Mouse (Mus musculus): ENCODE measurements around the gene Tfcp2l1.

Gene Tfcp2l1

DNA sequence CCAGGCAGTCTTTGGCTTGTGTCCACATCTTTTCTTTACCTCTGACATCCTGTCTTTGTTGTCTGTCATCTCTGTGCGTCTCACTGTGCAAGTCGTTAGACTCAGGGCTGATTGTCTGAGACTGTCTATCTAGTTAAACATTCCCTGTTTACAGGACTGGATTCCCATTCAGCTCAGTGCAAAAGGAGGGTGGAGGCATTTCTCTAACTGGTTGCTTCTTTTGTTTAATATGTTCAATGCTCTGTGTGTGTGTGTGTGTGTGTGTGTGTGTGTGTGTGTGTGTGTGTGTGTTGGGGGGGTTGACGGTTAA lies 23.0 kb downstream of the Tfcp2l1 start:
- in situ Hi-C loops (cut with MboI, MseI) = no loop called here

- in situ Hi-C loops (cut with MboI, MseI) = no loop called here
Observed at GRCm38 (mm10) chr1:118658716-118659115, 31.0 kb downstream of the Tfcp2l1 start.

DNA sequence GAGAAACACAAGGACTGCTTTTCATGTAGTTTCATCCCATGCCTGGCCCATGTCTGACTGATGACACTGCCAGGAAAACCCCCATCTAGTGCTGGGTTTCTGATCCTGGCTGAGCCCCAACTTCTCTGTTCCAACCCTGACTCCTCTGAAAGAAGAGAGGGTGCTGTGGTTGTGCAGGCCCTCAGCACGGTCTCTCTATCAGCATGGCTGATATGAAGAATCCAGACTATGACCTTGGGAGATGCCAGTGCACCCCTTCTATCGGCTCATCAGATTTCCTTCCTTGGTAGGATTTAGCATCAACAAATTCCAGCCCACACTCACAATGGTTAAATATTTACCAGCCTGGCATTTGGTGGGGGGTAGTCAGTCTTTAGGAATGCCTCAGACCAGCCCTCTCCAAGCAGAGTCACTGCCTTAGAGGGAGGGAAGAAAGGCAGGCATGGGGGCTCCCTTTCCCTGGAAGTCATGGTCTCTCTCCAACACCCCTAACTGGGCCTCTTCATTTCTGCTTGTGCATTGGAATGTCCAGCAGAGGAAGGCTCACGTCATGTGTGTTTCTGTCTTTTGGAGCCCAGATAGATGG lies 33.2 kb downstream of the Tfcp2l1 start:
- in situ Hi-C loops (cut with MboI, MseI) = no loop called here

DNA sequence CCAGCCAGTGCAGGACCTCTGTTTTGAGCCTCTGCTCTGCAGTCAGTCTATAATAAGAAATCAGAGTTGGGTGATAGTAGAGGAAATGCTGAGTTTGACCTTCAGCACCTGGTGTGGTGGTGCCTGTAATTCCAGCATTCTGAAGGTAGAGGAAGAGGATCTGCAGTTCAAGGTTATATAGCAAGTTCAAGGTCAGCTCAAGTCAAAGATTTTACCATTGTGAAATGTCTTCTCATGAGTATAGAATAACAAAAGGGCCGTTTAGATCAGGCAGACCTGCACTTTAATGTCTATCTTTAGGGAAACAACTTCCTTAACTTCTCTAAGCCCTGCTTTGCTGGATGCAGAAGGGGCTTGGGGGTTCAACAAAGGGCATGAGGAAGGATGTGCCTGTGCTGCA lies 35.3 kb downstream of the Tfcp2l1 start:
- in situ Hi-C loops (cut with MboI, MseI) = no loop called here

- in situ Hi-C loops (cut with MboI, MseI) = no loop called here
Observed at GRCm38 (mm10) chr1:118667536-118667935, 39.8 kb downstream of the Tfcp2l1 start.

DNA sequence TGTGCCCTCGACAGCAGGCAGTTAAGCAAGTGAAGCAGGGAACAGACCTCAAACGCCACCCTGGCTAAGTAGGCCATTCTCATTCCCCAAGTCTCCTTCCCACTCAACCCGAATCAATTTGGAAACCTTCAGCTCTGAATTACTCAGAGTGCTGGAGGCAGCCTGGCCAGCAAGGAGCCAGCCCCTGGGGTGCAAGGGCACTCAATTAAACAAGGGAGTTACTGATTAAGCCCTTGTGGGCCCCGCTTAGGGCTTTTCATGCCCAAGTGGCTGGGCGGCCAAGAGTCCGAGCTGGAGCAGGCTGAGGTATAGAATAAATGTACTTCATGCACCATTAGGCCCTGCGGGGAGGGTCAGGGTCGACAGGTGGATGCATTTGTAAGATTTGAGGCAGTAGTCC lies 44.5 kb downstream of the Tfcp2l1 start:
- in situ Hi-C loops (cut with MboI, MseI) = no loop called here

- in situ Hi-C loops (cut with MboI, MseI) = no loop called here
Observed at GRCm38 (mm10) chr1:118674176-118674575, 46.4 kb downstream of the Tfcp2l1 start.

- in situ Hi-C loops (cut with MboI, MseI) = no loop called here
Observed at GRCm38 (mm10) chr1:118681980-118682379, 54.2 kb downstream of the Tfcp2l1 start.

- in situ Hi-C loops (cut with MboI, MseI) = no loop called here
Observed at GRCm38 (mm10) chr1:118683686-118684085, 55.9 kb downstream of the Tfcp2l1 start.

- in situ Hi-C loops (cut with MboI, MseI) = no loop called here
Observed at GRCm38 (mm10) chr1:118687726-118688125, 60.0 kb downstream of the Tfcp2l1 start.

GRCm38 (mm10) chr1:118689830-118690229 lies 62.1 kb downstream of the Tfcp2l1 start:
- in situ Hi-C loops (cut with MboI, MseI) = no loop called here

- in situ Hi-C loops (cut with MboI, MseI) = no loop called here
Observed at GRCm38 (mm10) chr1:118694436-118694835, 66.7 kb downstream of the Tfcp2l1 start.

DNA sequence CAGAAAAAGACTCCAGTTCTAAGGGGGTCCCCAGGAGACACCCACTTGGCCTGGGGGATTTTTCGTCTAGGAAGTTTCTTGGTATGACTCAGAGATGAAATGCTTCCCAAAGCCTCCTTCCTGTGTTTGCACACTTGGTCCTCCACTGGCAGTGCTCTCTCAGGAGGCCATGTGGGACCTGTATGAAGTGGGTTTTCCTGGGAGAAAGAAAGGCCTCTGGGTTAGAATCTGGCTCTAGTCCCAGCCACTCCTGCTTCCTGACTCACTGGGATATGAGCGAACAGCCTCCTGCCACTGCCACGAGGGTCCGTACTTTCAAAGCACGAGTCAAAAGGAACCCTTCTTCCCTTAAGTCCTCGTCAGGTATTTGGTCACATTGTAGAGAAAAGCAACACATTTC lies 70.2 kb downstream of the Tfcp2l1 start:
- in situ Hi-C loops (cut with MboI, MseI) = no loop called here

GRCm38 (mm10) chr1:118699118-118699890 lies 71.6 kb downstream of the Tfcp2l1 start:
- in situ Hi-C loops (cut with MboI, MseI) = no loop called here

DNA sequence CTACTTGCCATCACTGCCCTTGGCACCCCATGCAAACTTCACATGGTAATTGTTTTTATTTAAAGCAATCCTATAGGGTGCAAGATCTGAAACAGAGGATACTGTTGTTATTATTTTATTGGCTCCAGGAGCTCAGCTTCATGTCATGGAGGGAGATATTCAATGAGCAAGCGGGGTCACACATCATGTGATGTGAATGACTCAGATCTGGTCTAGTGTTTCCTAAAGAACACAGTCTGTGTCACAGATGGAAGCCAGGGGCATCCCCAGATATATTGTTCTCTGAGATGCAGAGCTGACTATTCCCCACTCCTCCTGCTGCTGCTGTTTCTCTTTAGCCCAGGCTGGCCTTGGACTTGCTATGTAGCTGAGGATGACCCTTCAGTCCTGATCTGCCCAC lies 72.2 kb downstream of the Tfcp2l1 start:
- in situ Hi-C loops (cut with MboI, MseI) = no loop called here

DNA sequence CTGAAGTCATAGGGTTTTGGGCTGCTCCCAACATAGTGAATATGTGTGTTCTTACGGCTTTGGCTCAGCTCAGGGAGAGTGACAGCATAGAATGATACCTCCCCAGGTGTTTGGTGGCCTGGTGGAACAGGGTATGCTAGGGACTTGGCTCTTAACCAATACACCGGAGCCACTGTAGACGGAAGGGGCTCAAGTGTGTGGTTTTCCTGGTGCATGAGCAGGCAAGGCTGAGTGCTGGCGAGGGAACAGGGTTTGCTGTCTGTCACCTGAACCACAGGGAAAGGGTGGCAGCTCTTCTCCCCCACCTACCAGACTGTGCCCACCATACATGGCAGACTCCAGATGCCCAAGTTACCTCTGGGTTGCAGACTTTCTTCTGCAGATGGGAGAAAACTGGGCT lies 83.9 kb downstream of the Tfcp2l1 start:
- in situ Hi-C loops (cut with MboI, MseI) = no loop called here

- in situ Hi-C loops (cut with MboI, MseI) = no loop called here
Observed at GRCm38 (mm10) chr1:118716225-118716624, 88.5 kb downstream of the Tfcp2l1 start.

GRCm38 (mm10) chr1:118718055-118718454 lies 90.3 kb downstream of the Tfcp2l1 start:
- in situ Hi-C loops (cut with MboI, MseI) = no loop called here

GRCm38 (mm10) chr1:118719699-118720098 lies 92.0 kb downstream of the Tfcp2l1 start:
- in situ Hi-C loops (cut with MboI, MseI) = no loop called here

DNA sequence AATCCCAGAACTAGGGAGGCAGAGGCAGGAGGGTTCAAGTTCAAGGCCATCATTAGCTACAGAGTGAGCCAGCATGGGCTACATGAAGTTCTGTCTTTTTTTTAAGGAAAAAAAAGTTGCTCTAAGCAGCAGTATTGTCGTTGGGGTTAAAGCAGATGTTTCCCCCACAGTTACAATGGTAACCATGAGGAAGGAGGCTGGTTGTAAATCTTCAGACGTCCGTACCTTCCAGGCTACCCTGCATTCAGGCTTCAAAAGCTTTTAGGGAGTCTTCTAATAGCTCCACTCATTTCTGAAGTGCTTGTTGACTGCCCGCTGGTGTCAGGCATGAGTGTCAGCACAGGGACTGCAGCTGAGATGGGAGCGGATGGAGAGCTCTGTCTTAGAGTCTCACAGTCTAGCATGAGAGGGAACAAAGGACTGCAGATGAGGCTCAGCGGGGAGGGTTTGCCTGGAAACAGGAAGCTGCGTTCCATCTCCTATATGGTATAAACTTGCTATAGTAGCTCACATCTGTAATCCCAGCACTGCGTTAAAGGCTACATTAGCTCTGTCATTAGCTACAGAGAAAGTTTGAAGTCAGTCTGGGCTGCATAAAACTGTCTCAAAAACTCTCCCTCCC lies 92.8 kb downstream of the Tfcp2l1 start:
- in situ Hi-C loops (cut with MboI, MseI) = no loop called here

- in situ Hi-C loops (cut with MboI, MseI) = no loop called here
Observed at GRCm38 (mm10) chr1:118727075-118727474, 99.3 kb downstream of the Tfcp2l1 start.

DNA sequence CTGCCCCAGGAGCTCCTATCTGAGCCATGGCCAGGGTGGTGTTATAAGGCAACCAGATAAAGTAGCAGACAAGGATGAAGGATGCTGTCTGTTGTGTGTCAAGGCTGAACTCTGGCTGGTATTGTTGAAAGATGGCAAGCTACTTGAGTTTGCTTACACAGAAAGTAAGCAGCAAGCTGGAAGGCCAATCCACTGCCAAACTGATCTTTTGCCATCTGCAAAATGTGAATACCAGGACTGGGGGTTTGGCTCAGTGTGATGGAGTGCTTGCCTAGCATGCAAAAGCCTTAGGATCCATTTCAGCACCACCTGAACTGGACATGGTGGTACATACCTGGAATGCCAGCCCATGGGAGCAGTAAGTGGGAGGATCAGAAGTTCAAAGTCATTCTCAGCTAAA lies 101.1 kb downstream of the Tfcp2l1 start:
- in situ Hi-C loops (cut with MboI, MseI) = no loop called here

All from T-helper 2 cell (primary cell).